Mouse (Mus musculus): ENCODE data around the gene Palm. TPM values are rescaled to one million over a fixed set of nuclear protein-coding genes. Genes with fewer than 3 reads are reported as not detected.
A peak's percentile ranks its signal among the peaks of the same experiment; 100 is the strongest.

Palm gene
- polyA plus RNA-seq, 1 experiment from 2014 or later = 48.1 TPM

GRCm38 (mm10) chr10:79777103-79777531 is 16.3 kb upstream of the Palm start, which contains the start of gene Fstl3:
TSS of gene Fstl3 (plus strand) at chr10:79777272.
- H3K36me3 ChIP-seq = no peaks in the 10 kb centered on the region
- H3K4me2 ChIP-seq (replicated peaks) = peak within 1 kb of the TSS; percentile 86
- H3K9ac ChIP-seq = peak within 1 kb of the TSS; percentile 69
- H3K4me3 ChIP-seq (replicated peaks) = peak within 1 kb of the TSS; percentile 54
- ATAC-seq = no peak
- peaks cover 42% of the 10 kb centered on the region for H3K4me1 ChIP-seq (replicated peaks)
- peak within 1 kb of the TSS; percentile 54 for H3K27ac ChIP-seq
- WGBS = 1% methylated on average over 39 of the region's 39 CpGs
- H3K9me3 ChIP-seq = no peaks in the 10 kb centered on the region
- H3K27me3 ChIP-seq (replicated peaks) = no peaks in the 10 kb centered on the region

- peak; percentile 2; the same call in 1 of the 2 replicates for ATAC-seq
- H3K9ac ChIP-seq = 0 out of 2 replicates have a peak overlapping the region, but pooled peaks have one; percentile 69
- peaks cover 42% of the 10 kb centered on the region for H3K4me1 ChIP-seq (replicated peaks)
- no peaks in the 10 kb centered on the region for H3K27me3 ChIP-seq (replicated peaks)
- H3K4me2 ChIP-seq (replicated peaks) = peak overlapping the region; percentile 86
- H3K27ac ChIP-seq = peak overlapping the region; percentile 54
- no peaks in the 10 kb centered on the region for H3K36me3 ChIP-seq
- H3K9me3 ChIP-seq = no peaks in the 10 kb centered on the region
- 11% methylated on average over 15 of the region's 15 CpGs for WGBS
- peak overlapping the region; percentile 54 for H3K4me3 ChIP-seq (replicated peaks)
These were observed 15.4 kb upstream of the Palm start for GRCm38 (mm10) chr10:79778006-79778405.

DNA sequence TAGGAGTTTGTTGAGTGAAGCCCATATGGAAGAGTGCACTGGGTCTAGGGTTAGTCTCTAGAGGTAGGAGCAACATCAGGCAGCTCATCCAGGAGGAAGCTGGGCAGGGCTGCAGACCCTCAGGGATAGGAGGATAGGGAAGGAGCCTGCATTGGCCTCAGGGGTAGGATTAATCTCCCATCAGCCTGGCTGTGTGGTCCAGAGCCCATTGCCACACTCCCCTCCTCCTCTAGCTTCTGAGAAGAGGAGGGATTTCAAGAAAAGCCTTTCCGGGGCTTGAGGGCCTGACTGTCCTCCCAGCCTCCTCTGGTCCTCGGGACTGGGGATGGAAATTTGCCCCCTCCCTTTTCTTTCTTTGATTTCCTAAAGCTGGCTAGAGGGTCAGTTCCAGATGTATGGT is 14.2 kb upstream of the Palm start:
- Histone ChIP-seq H3K4me1 (replicated peaks) (peaks cover 42% of the 10 kb centered on the region), H3K27ac (0 out of 2 replicates have a peak overlapping the region, but pooled peaks have one; percentile 7), H3K9ac (no peak overlapping the region), H3K4me2 (replicated peaks) (no peak overlapping the region), H3K4me3 (replicated peaks) (no peak overlapping the region), H3K27me3 (replicated peaks) (no peaks in the 10 kb centered on the region), H3K9me3 (no peaks in the 10 kb centered on the region), H3K36me3 (no peaks in the 10 kb centered on the region)
- no peak for ATAC-seq
- 21% methylated on average over 2 of the region's 2 CpGs for WGBS

DNA sequence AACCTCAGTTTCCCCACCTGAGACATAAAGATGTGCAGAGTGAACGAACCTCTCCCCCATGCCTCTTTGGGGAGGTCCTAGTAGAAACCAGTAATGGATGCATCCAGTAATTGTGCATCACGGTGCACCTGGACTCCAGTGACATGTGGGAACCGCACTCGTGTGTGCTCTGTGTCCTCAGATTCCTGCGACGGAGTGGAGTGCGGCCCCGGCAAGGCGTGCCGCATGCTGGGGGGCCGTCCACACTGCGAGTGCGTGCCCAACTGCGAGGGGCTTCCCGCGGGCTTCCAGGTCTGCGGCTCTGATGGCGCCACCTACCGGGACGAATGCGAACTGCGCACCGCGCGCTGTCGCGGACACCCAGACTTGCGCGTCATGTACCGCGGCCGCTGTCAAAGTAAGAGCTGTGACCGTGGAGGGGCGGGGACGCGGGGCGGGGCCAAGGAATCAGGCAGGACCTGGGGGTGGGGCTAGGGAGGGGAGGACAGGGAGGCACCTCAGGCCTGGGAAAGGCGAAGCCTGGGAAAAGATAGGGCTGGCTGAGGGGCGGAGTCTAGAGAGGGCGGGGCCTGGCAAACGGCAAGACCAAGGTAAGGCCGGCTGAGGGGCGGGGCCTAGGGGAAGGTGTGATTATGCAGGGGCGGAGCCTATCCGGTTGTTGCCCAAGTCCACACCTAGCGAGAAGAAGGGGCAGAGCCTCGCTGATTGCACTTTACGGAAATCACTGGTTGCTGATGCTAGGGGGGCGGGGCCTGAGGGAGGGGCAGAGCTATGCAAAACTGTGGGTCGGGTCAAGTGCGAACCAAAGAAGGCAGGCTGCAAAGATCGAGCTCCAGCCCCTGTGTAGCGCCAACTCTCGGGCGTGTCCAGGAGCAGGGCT is 13.3 kb upstream of the Palm start:
- WGBS = 2% methylated on average over 54 of the region's 55 CpGs
- Histone ChIP-seq H3K27ac (peak overlapping the region; percentile 63; the same call in 1 of the 2 replicates), H3K27me3 (replicated peaks) (no peaks in the 10 kb centered on the region), H3K9me3 (no peaks in the 10 kb centered on the region), H3K9ac (0 out of 2 replicates have a peak overlapping the region, but pooled peaks have one; percentile 36), H3K4me2 (replicated peaks) (peak overlapping the region; percentile 82), H3K36me3 (no peaks in the 10 kb centered on the region), H3K4me3 (replicated peaks) (peak overlapping the region; percentile 46), H3K4me1 (replicated peaks) (peaks cover 42% of the 10 kb centered on the region)
- peak; percentile 92 for ATAC-seq

DNA sequence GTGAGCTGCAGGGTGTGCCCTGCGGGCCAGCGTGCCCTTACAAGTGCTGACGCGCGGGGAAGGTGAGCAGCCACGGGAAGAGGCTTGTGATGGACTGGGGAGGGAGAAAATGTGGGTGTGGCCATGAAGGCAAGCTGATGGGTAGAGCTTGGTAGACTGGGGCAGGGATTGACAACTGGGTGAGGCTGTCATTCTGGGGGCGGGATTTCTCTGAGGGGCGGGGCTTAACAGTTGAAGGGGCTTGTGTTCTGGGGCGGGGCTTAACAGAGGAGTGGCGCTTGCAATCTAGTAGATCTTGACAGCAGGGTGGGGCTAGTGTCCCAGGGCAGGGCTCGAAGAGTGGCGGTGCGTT is 12.7 kb upstream of the Palm start:
- Histone ChIP-seq H3K27me3 (replicated peaks) (no peaks in the 10 kb centered on the region), H3K36me3 (no peaks in the 10 kb centered on the region), H3K4me1 (replicated peaks) (peaks cover 42% of the 10 kb centered on the region), H3K4me3 (replicated peaks) (peak overlapping the region; percentile 46), H3K27ac (peak overlapping the region; percentile 63; the same call in 1 of the 2 replicates), H3K9me3 (no peaks in the 10 kb centered on the region), H3K4me2 (replicated peaks) (peak overlapping the region; percentile 82), H3K9ac (no peak overlapping the region)
- WGBS = under 1% methylated on average over 13 of the region's 13 CpGs
- ATAC-seq = no peak

DNA sequence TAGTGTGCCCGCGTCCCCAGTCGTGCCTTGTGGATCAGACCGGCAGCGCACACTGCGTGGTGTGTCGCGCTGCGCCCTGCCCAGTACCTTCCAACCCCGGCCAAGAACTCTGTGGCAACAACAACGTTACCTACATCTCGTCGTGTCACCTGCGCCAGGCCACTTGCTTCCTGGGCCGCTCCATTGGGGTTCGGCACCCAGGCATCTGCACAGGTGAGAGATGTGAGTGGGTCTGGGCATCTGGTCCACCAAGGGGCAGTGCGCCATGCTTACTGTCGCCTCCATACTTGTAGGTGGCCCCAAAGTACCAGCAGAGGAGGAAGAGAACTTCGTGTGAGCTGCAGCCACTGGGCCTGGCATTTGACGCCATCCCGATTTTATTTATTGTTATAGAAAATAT is 12.2 kb upstream of the Palm start:
- H3K36me3 ChIP-seq = no peaks in the 10 kb centered on the region
- H3K4me2 ChIP-seq (replicated peaks) = peak overlapping the region; percentile 82
- 29% methylated on average over 21 of the region's 21 CpGs for WGBS
- H3K4me1 ChIP-seq (replicated peaks) = peaks cover 42% of the 10 kb centered on the region
- peak overlapping the region; percentile 46 for H3K4me3 ChIP-seq (replicated peaks)
- ATAC-seq = no peak
- H3K9ac ChIP-seq = no peak overlapping the region
- H3K9me3 ChIP-seq = no peaks in the 10 kb centered on the region
- no peaks in the 10 kb centered on the region for H3K27me3 ChIP-seq (replicated peaks)
- no peak overlapping the region for H3K27ac ChIP-seq

DNA sequence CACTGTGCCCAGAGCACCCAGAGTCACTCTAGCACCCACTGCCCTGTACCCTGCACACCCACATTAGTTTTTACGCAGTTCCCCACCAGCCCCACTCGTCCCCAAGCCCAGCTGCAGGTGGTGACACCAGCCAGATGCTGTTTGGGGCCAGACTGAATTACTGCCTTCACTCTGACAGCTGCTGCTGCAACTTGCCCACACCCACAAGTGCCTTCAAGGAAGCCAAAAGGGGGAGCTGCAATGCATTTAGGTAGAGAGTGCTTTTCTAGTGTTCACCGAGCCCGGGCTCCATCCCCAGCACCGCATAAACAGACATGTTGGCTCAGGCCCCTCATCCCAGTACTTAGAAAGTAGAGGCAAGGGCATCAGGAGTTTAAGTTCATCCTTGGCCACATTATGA is 11.4 kb upstream of the Palm start:
- Histone ChIP-seq H3K36me3 (no peaks in the 10 kb centered on the region), H3K27ac (no peak overlapping the region), H3K4me3 (replicated peaks) (no peak overlapping the region), H3K9ac (no peak overlapping the region), H3K4me2 (replicated peaks) (no peak overlapping the region), H3K4me1 (replicated peaks) (peaks cover 39% of the 10 kb centered on the region), H3K9me3 (no peaks in the 10 kb centered on the region), H3K27me3 (replicated peaks) (no peaks in the 10 kb centered on the region)
- WGBS = 60% methylated on average over 5 of the region's 5 CpGs
- no peak for ATAC-seq

DNA sequence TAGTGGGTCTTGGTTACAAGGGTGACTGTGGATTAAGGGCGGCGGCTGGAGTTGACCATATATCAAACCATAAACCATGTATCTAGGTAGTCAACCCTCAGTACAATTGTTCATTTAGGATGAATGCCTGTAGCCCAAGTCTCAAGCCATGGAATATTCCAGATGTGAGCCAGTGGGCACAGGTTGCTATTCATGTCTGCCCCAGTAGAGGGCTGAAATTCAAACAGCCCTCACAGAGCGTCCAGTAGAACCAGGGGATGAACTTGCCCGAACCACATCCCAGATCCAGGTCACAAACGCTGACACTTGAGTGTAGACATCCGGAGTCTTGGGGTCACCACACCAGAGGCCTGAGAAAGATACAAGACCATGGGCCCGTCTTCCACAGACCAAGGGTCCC is 10.3 kb upstream of the Palm start:
- WGBS = 56% methylated on average over 7 of the region's 7 CpGs
- no peak overlapping the region for H3K4me3 ChIP-seq (replicated peaks)

GRCm38 (mm10) chr10:79783920-79784800 is 9.2 kb upstream of the Palm start:
- H3K36me3 ChIP-seq = no peaks in the 10 kb centered on the region
- H3K27ac ChIP-seq = no peak overlapping the region
- 43% methylated on average over 27 of the region's 27 CpGs for WGBS
- no peak for ATAC-seq
- H3K4me3 ChIP-seq (replicated peaks) = no peak overlapping the region
- no peak overlapping the region for H3K9ac ChIP-seq
- no peaks in the 10 kb centered on the region for H3K9me3 ChIP-seq
- H3K4me2 ChIP-seq (replicated peaks) = no peak overlapping the region
- H3K27me3 ChIP-seq (replicated peaks) = no peaks in the 10 kb centered on the region
- H3K4me1 ChIP-seq (replicated peaks) = peaks cover 18% of the 10 kb centered on the region

More for the DNA sequence above, 10.3 kb upstream of the Palm start:
- Histone ChIP-seq H3K9ac (no peak overlapping the region), H3K36me3 (no peaks in the 10 kb centered on the region), H3K4me1 (replicated peaks) (peaks cover 29% of the 10 kb centered on the region), H3K4me2 (replicated peaks) (no peak overlapping the region), H3K27ac (no peak overlapping the region), H3K27me3 (replicated peaks) (no peaks in the 10 kb centered on the region), H3K9me3 (no peaks in the 10 kb centered on the region)
- no peak for ATAC-seq

DNA sequence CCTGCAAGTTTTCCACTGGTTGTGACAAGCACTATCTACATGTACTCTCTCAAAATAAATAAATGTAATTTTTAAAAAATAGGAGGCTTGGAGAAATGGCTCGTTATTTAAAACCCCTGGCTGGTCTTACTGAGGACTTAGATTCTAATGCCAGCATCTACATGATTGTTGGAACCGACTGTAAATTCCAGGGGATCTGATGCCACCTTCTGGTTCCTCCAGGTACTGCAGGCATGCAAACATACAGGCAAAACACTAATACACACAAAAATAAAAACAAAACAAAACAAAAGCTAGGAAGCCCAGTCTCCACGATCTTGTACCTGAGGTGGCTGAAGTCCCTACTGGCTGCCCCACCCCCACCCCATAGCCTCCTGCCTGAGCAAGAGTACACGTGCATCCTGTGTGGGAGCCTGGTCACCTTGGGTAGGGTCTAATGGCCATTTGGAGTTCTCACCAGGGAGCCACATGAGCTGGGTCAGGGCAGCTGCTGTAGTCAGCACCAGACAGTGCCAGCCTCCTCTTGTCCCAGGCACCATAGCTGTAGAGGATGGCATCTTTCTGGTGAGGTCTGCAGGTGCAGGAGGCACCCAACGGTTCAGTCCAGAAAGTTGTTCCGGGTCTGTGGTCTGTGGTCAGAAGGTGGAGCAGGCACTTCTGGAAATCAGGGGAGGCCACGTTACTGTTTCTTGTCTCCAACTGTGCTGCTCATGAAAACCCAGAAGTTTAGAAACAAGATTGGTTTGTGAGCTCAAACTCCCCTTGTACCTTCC is 4.8 kb upstream of the Palm start:
- Histone ChIP-seq H3K27me3 (replicated peaks) (no peaks in the 10 kb centered on the region), H3K9ac (no peak overlapping the region), H3K27ac (no peak overlapping the region), H3K36me3 (no peaks in the 10 kb centered on the region), H3K4me1 (replicated peaks) (0 out of 2 replicates have a peak, but pooled peaks cover 2% of the 10 kb centered on the region), H3K9me3 (no peaks in the 10 kb centered on the region), H3K4me3 (replicated peaks) (no peak overlapping the region), H3K4me2 (replicated peaks) (no peak overlapping the region)
- no peak for ATAC-seq
- WGBS = 35% methylated on average over 7 of the region's 7 CpGs

GRCm38 (mm10) chr10:79789581-79789980 is 3.8 kb upstream of the Palm start:
- 73% methylated on average over 2 of the region's 2 CpGs for WGBS
- no peak overlapping the region for H3K27ac ChIP-seq
- no peak overlapping the region for H3K4me2 ChIP-seq (replicated peaks)
- no peak overlapping the region for H3K4me3 ChIP-seq (replicated peaks)
- H3K4me1 ChIP-seq (replicated peaks) = peaks cover 11% of the 10 kb centered on the region
- no peak for ATAC-seq
- H3K9ac ChIP-seq = no peak overlapping the region
- no peaks in the 10 kb centered on the region for H3K27me3 ChIP-seq (replicated peaks)
- no peaks in the 10 kb centered on the region for H3K36me3 ChIP-seq
- H3K9me3 ChIP-seq = no peaks in the 10 kb centered on the region

Measured in intestine, embryonic 15.5 days (tissue).